Mouse (Mus musculus) spleen, adult 2 months (tissue): Measurements from ENCODE around the gene Gsdma.
A peak's percentile ranks its signal among the peaks of the same experiment; 100 is the strongest.

Source experiments
- CTCF ChIP-seq: fragments of 200-500 bp; IDR thresholded peaks from 2 replicates; pipeline ENCODE4 v1.5.1; 2011; ENCODE audit warnings: mild to moderate bottlenecking, inconsistent platforms; ENCODE audit not compliant: insufficient read depth, insufficient read length, insufficient replicate concordance; ENCODE audit errors: extremely low read depth
- POLR2A ChIP-seq: fragments of 200-500 bp; IDR thresholded peaks from 2 replicates; pipeline ENCODE4 v1.6.1; 2011; ENCODE audit warnings: low read depth, low read length, inconsistent platforms

DNA sequence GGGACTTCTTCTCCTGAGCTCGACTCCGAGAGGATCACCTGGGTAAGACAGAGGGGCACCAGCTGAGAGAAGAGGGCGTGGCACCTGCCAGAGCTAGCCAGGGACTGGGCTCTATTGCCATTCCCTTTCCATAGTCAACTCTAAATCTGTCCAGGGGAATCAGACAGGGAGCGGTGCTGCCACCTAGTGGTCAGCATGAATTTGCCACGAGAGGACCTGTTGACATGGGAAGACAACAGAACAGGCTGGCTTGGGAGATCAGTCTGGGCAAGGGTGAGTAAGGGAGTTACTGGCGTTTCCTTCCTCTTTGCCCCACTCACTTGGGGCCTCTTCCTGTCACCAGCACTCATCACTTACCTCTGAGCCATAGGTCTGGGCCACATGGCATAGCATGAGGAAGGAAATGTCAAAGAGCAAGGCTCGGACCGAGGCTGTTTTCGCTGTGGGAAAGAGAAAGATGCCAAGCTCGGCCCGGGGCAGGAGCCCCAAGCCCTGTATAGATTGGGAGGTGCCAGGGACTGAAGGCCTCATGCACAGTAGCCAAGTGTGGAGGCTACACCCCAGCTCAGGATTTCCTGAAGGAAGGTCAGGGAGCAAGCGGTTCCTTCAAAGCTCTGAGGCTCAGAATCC, 46.4 kb downstream of the Gsdma start:
- TF ChIP-seq POLR2A (no peak), CTCF (peak; percentile 69; the same call in 1 of the 2 replicates)
